Mouse (Mus musculus): Measurements from ENCODE around the gene Cplx3. TPM values are rescaled to one million over a fixed set of nuclear protein-coding genes. Genes with fewer than 3 reads are reported as not detected.

Gene Cplx3
- polyA plus RNA-seq, 1 experiment from 2014 or later: not detected

- peak; percentile 62 for DNase-seq (ENCODE audit: low spot score)
- ATAC-seq (ENCODE audit: low FRiP score, low TSS enrichment): peak; percentile 56
- H3K4me3 ChIP-seq (ENCODE audit: low read depth, low read length): no peak overlapping the region
- no peak overlapping the region for H3K4me2 ChIP-seq (replicated peaks; ENCODE audit: low read depth)
- H3K9me3 ChIP-seq (ENCODE audit: control insufficient read depth, low read length): no peaks in the 10 kb centered on the region
- H3K9ac ChIP-seq (ENCODE audit: low read length): no peak overlapping the region
- TF ChIP-seq EP300 (optimal IDR thresholded peaks at IDR 0.05) (no peak), CTCF (IDR thresholded peaks at IDR 0.05; ENCODE audit: low read depth) (no peak)
- WGBS: 64% methylated on average over 11 of the region's 11 CpGs
- peaks cover 6% of the 10 kb centered on the region; the same call in 1 of the 2 replicates for H3K36me3 ChIP-seq (ENCODE audit: control insufficient read depth, insufficient read depth, low read length)
- peak overlapping the region; percentile 56 for H3K27ac ChIP-seq (replicated peaks)
- H3K4me1 ChIP-seq (replicated peaks; ENCODE audit: control insufficient read depth, insufficient read depth): no peaks in the 10 kb centered on the region; the same call in 1 of the 2 replicates
- H3K27me3 ChIP-seq (ENCODE audit: control insufficient read depth, insufficient read depth, low read length): no peaks in the 10 kb centered on the region
Observed at GRCm38 (mm10) chr9:57550126-57550862, 55.8 kb downstream of the Cplx3 start.

Other genes with a start within 250 kb of the Cplx3 start
- gene Ppcdc, start 166.2 kb downstream of the Cplx3 start, polyA plus RNA-seq (2015; fragmentation: Nextera tagmentation; extraction: Ambion mirVana): 14.2 and 16.2 TPM in 2 replicates
- gene Scamp5, start 138.2 kb downstream of the Cplx3 start, polyA plus RNA-seq (2015; fragmentation: Nextera tagmentation; extraction: Ambion mirVana): 42.4 and 48.7 TPM in 2 replicates
- gene Rpp25, start 102.3 kb downstream of the Cplx3 start, polyA plus RNA-seq (2015; fragmentation: Nextera tagmentation; extraction: Ambion mirVana): 24.3 and 26.5 TPM in 2 replicates
- gene Cox5a, start 85.0 kb downstream of the Cplx3 start, polyA plus RNA-seq (2015; fragmentation: Nextera tagmentation; extraction: Ambion mirVana): 991 and 1,062 TPM in 2 replicates
- gene Fam219b, start 68.8 kb downstream of the Cplx3 start, polyA plus RNA-seq (2015; fragmentation: Nextera tagmentation; extraction: Ambion mirVana): 12.4 and 13.0 TPM in 2 replicates
- 24.6 and 26.1 TPM in 2 replicates for gene Mpi, start 53.5 kb downstream of the Cplx3 start, polyA plus RNA-seq (2015; fragmentation: Nextera tagmentation; extraction: Ambion mirVana)
- gene Scamp2, start 45.3 kb downstream of the Cplx3 start, polyA plus RNA-seq (2015; fragmentation: Nextera tagmentation; extraction: Ambion mirVana): 102 and 104 TPM in 2 replicates
- gene Ulk3, start 16.8 kb downstream of the Cplx3 start, polyA plus RNA-seq (2015; fragmentation: Nextera tagmentation; extraction: Ambion mirVana): 8.4 and 8.6 TPM in 2 replicates
- not detected in 2 replicates for gene Lman1l, start 14.5 kb upstream of the Cplx3 start, polyA plus RNA-seq (2015; fragmentation: Nextera tagmentation; extraction: Ambion mirVana)
- 20.7 and 23.9 TPM in 2 replicates for gene Csk, start 47.4 kb upstream of the Cplx3 start, polyA plus RNA-seq (2015; fragmentation: Nextera tagmentation; extraction: Ambion mirVana)
- not detected in 2 replicates for gene Cyp1a2, start 77.4 kb upstream of the Cplx3 start, polyA plus RNA-seq (2015; fragmentation: Nextera tagmentation; extraction: Ambion mirVana)
- gene Cyp1a1, start 81.6 kb upstream of the Cplx3 start, polyA plus RNA-seq (2015; fragmentation: Nextera tagmentation; extraction: Ambion mirVana): 0.07 and 0.11 TPM in 2 replicates
- gene Edc3, start 102.3 kb upstream of the Cplx3 start, polyA plus RNA-seq (2015; fragmentation: Nextera tagmentation; extraction: Ambion mirVana): 13.6 and 15.2 TPM in 2 replicates
- gene Clk3, start 159.6 kb upstream of the Cplx3 start, polyA plus RNA-seq (2015; fragmentation: Nextera tagmentation; extraction: Ambion mirVana): 29.4 and 38.0 TPM in 2 replicates
- gene Arid3b, start 230.5 kb upstream of the Cplx3 start, polyA plus RNA-seq (2015; fragmentation: Nextera tagmentation; extraction: Ambion mirVana): 2.3 and 3.0 TPM in 2 replicates